Mouse (Mus musculus) gastrocnemius, postnatal 25 days (tissue): Measurements from ENCODE around the gene Smyd3. TPM values are rescaled to one million over a fixed set of nuclear protein-coding genes. Genes with fewer than 3 reads are reported as not detected.
"Not testable (repeated sequence)": the region's sequence is repeated elsewhere in the genome, so short reads cannot be mapped to it uniquely, and the experiment has no call there.

Experiments
- DNase-seq: peaks from one replicate; pipeline ENCODE4 v3.0.0; 2022
- total RNA-seq, 2 experiments: library from RNA; stranded (reverse); gene quantifications; 1 replicate in 1 of 2; 2 replicates in 1 of 2; pipeline ENCODE4 v1.2.3; 2021

Smyd3 gene
- total RNA-seq, 2 experiments from 2014 or later = 4.1 to 4.6 TPM

- no peak for DNase-seq
Measured at GRCm38 (mm10) chr1:179169161-179169560, 348.7 kb downstream of the Smyd3 start.

- DNase-seq = not testable (repeated sequence)
Measured at GRCm38 (mm10) chr1:179164219-179164618, 353.6 kb downstream of the Smyd3 start.

- DNase-seq = not testable (repeated sequence)
Measured at GRCm38 (mm10) chr1:179162752-179163151, 355.1 kb downstream of the Smyd3 start.

- no peak for DNase-seq
Measured at GRCm38 (mm10) chr1:179161947-179162346, 355.9 kb downstream of the Smyd3 start.

GRCm38 (mm10) chr1:179160697-179161096, 357.1 kb downstream of the Smyd3 start:
- no peak for DNase-seq

GRCm38 (mm10) chr1:179152376-179152775, 365.5 kb downstream of the Smyd3 start:
- DNase-seq = no peak

- no peak for DNase-seq
Measured at GRCm38 (mm10) chr1:179151275-179151674, 366.6 kb downstream of the Smyd3 start.

- DNase-seq = no peak
Measured at GRCm38 (mm10) chr1:179149468-179150140, 368.2 kb downstream of the Smyd3 start.

GRCm38 (mm10) chr1:179146730-179147167, 371.1 kb downstream of the Smyd3 start:
- DNase-seq = no peak

GRCm38 (mm10) chr1:179143154-179143832, 374.5 kb downstream of the Smyd3 start:
- no peak for DNase-seq

GRCm38 (mm10) chr1:179142177-179142576, 375.7 kb downstream of the Smyd3 start:
- no peak for DNase-seq

- no peak for DNase-seq
Measured at GRCm38 (mm10) chr1:179141071-179141650, 376.7 kb downstream of the Smyd3 start.

GRCm38 (mm10) chr1:179137145-179137477, 380.7 kb downstream of the Smyd3 start:
- DNase-seq = no peak

GRCm38 (mm10) chr1:179136461-179137144, 381.2 kb downstream of the Smyd3 start:
- no peak for DNase-seq

- no peak for DNase-seq
Measured at GRCm38 (mm10) chr1:179129995-179130394, 387.8 kb downstream of the Smyd3 start.

GRCm38 (mm10) chr1:179126287-179126686, 391.6 kb downstream of the Smyd3 start:
- DNase-seq = no peak

GRCm38 (mm10) chr1:179122476-179123229, 395.2 kb downstream of the Smyd3 start:
- no peak for DNase-seq

GRCm38 (mm10) chr1:179120217-179120966, 397.4 kb downstream of the Smyd3 start:
- no peak for DNase-seq

GRCm38 (mm10) chr1:179118673-179119072, 399.2 kb downstream of the Smyd3 start:
- no peak for DNase-seq

- DNase-seq = no peak
Measured at GRCm38 (mm10) chr1:179116729-179117663, 400.8 kb downstream of the Smyd3 start.
